Mouse (Mus musculus): ENCODE measurements around the gene 1700012B09Rik.

1700012B09Rik gene

DNA sequence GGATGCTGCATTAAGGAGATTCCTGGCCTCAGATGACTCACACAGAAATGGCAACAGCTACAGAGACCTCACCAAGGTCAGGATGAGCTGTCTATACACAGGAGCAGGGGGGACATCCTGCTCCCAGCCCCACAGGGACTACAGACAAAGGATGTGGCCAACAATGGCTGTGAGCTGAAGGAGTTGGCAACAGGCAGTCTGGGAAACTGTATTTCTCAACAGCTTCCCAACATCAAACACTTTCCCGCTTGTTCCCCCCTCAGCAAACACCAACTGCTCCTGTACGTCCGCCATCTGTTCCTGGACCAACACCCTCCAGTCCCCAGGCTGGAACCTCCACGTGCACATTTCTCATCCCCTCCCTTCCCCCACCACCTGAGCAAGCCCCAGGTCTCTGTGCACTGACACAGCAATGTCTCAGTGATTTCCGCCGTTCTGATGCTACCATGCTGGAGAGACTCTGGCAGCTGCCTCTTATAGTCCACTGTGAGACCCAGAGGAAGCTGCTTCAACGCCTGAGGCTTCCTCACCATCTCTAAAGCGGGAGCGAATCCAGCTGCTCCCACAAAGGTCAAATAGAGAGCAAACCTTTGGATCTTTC, 39.8 kb downstream of the 1700012B09Rik start:
- no peak for DNase-seq (ENCODE audit: low read depth, low spot score)

DNA sequence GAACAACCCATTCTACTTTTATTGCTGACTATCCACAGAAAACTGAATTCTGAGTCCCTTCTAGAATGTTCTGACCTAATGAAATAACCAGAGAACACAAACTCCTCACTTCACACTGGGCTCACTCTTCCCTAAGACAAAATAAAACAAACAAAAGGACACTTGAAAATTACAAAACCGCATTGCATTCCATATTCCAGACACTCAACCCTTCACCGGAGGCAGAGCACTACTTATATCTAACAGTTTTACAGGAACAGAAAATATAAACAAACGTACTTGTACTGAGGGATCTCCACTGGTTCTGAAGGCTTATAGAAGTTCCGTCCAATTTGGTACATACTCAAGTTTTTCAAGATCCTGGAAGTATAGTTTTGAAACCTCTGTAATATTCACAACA, 42.5 kb downstream of the 1700012B09Rik start:
- no peak for DNase-seq (ENCODE audit: low read depth, low spot score)

DNA sequence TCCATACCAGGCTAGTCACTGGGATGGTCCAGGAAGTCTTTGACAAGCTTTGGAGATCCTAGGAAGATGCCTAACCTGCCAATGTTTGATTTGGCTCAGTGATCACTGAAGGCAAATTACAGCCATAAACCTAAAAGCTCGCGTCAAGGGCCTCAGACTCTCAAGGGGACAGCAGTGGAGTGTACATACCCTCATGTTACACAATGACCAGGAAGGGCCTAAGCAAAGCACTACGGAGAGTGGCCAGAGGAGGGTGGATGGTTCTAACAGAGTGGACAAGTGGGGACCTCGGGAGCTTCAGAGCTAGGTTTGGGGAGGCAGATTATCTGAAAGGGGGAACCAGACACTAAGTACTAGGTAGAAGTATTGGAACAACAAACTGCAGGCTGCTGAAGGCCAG, 44.2 kb downstream of the 1700012B09Rik start:
- no peak for DNase-seq (ENCODE audit: low read depth, low spot score)

DNA sequence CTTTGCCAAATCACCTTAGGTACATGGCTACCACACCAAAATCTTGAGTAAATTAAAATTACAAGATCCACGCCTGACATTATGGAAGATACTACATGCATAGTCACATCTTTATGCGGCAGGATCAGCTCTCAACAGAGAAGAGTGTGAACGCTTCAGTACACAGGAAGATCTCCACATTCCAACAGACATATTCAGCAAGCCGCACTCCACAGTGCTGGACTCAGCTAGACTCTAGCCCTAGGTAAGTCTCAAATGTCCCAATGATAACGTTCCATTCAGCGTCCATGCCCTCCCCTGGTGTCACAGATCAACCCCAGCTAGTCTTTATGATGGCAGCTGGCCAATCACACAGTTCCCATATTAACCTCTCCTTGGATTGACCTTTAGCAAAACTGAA, 44.8 kb downstream of the 1700012B09Rik start:
- no peak for DNase-seq (ENCODE audit: low read depth, low spot score)

DNA sequence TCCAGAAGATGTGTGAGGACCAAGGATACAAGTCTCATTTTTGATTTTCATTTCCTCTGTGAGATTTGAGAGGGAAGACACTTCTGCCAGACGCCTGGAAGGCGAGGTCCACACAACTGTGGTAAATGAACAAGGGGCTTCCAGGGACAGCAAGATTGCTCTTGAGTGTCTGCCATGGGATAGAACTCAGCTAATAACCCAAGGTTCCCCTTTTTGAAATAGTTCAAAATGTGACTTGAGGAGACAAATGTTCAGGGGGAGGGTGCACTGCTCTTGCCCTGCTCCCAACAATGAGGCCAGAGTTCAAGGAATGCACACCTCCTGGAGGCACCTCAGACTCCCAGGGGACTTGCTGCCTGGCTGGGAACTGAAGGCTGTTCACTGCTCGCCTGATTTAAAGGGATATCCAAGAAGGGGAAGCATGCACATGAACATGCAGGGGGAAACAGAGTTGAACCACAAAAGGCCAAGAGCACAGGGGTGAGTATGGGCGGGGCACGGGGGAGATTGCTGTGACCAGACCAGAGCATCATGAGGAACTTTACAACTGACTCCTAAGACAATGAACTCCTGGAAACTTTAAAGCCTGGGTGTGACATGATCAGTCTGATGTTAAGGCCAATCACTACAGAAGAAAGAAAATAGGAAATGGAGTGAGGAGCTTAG, 45.9 kb downstream of the 1700012B09Rik start:
- DNase-seq (ENCODE audit: low read depth, low spot score): no peak

DNA sequence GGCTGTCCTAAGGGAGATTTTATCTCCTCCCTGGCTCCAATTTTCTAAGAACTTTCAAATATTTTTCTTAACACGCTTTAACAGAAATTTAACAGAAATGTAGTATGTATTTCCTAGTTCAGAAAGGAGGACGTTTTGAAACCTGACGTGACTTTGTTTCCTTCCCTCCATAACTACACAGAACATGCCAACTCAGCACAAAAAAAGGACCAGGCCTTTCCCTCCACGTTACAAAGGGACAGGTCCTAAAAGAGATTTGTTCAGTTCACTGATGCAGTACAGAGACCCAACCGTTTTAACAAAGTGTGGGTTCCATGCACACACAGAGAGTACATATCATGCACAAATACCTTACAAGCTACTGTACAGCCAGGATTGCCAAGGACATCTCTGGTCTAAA, 49.2 kb downstream of the 1700012B09Rik start:
- DNase-seq (ENCODE audit: low read depth, low spot score): no peak

DNA sequence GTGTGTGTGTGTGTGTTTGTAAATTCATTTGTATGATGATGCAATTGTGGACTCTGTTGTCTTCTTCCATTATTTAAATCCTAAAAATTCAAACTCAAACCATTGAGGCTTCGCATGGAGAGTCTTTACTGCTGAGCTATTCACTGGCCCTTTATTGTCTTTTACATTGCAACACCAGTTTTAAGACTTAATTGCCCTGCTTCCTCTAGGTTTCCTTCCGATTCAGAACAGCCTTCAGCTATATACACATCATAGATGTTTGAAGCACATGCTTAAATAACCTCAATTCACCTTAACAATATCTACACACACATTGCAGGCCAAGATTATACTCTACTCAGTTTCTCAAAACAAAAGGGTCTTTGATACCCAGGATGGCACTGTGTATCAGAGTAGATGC, 50.4 kb downstream of the 1700012B09Rik start:
- no peak for DNase-seq (ENCODE audit: low read depth, low spot score)

DNA sequence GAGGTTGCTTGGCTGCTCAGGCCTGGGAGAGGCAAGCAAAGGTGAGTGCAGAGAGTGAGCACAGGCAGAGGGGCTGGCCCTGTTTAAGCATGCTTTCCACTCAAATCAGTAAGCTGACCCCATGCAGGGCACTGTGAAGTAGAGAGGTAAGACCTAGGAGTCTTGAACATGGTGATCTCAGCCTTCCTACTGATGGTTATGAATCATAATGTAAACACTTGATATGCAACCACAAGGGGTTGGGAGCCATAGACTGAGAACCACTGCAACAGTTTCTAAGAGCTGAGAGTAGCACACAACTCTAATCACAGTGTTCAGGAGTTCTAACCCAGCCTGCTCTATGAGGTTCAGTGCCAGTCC, 52.5 kb downstream of the 1700012B09Rik start:
- DNase-seq (ENCODE audit: low read depth, low spot score): no peak

DNA sequence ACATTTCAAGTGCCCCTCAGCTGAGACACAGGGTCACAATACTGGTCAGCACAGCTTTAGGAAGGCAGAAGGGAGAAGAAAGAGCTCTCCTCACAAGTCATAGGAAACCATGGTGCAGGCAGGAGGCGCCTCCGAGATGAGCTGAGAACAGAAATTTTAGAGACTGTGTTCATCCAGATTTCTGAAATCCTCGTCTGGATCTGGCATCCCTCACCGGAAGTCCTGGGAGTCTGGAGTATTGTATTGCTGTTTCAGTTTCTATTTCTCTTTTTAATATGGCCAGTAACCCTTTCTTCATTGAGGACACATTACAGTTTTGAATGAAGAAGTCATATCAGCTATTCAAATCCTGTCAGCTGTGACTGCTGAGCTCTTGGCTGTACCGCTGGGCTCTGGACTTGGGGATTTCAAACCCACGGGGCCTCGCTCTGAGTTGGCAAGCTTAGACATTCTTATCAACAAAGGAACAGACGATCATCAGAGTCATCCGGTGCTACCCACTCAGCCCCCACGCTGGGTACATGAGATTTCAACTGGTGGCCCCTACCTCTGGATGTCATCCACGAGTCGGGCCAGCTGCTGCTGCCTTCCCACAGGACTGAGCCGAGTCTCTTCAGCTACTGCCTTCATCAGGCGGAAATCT, 53.0 kb downstream of the 1700012B09Rik start:
- DNase-seq (ENCODE audit: low read depth, low spot score): no peak

DNA sequence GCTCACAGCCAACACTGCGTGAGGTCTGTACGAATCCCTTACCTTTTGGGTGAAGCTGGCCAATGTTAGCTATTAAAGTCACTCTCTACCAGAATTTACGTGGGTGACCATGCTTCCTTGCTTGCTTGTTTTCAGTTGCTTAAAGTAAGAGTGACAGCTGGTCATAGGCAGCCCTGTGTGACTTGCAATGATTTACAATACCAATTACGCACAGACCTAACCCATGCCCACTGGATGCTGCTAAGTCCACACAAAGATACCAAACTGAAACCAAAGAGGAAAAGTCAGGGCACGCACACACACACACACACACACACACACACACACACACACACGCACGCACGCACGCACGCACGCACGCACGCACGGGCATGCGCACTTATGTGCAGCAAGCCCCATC, 55.6 kb downstream of the 1700012B09Rik start:
- no peak for DNase-seq (ENCODE audit: low read depth, low spot score)

DNA sequence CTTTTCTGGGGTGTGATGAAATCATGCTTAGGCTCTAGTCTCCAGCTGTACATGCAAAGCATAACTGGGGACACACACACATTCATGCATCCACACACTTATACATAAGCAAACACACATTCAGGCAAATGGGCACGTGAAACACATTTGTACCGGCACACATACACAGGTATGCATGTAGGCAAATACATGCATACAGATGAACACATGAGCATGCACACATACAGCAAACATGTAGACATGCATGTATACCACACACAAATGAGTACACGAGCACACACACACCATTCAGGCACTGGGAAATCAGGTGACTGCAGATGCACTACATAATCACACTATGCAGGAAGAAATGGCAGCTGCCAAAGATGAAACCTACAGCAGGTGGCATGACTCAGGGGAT, 59.9 kb downstream of the 1700012B09Rik start:
- DNase-seq (ENCODE audit: low read depth, low spot score): no peak
